Mouse (Mus musculus) heart, embryonic 15.5 days (tissue): ENCODE measurements at regions not wholly inside any gene's neighbourhood (a gene's known extent, or its start where the extent isn't known, plus 50 kb on each side); places are given as distances from the start of the nearest gene placed in this dataset.

Source experiments
- ATAC-seq: fragments of 200-750 bp; cut with Nextera tagmentation; replicated peaks from 2 replicates; pipeline ENCODE4 v1.8.0; 2017; ENCODE audit warnings: low read depth, moderate TSS enrichment; ENCODE audit not compliant: insufficient number of reproducible peaks, insufficient read depth, low FRiP score
- H3K27ac ChIP-seq: fragments of 300-500 bp; sonication (generic); 2 replicates; pipeline ENCODE4 v1.5.1; 2015; ENCODE audit warnings: mild to moderate bottlenecking, inconsistent platforms
- H3K27me3 ChIP-seq: fragments of 300-500 bp; sonication (generic); 2 replicates; pipeline ENCODE4 v1.6.1; 2015; ENCODE audit warnings: inconsistent platforms
- H3K36me3 ChIP-seq: fragments of 300-500 bp; sonication (generic); 2 replicates; pipeline ENCODE4 v1.6.1; 2015; ENCODE audit warnings: mild to moderate bottlenecking, inconsistent platforms
- H3K4me1 ChIP-seq: fragments of 300-500 bp; sonication (generic); replicated peaks from 2 replicates; pipeline ENCODE4 v1.6.1; 2015; ENCODE audit warnings: inconsistent platforms
- H3K4me2 ChIP-seq: fragments of 300-500 bp; sonication (generic); 2 replicates; pipeline ENCODE4 v1.6.1; 2015; ENCODE audit warnings: inconsistent platforms, mild to moderate bottlenecking, moderate library complexity
- H3K4me3 ChIP-seq: fragments of 300-500 bp; sonication (generic); 2 replicates; pipeline ENCODE4 v1.5.1; 2015; ENCODE audit warnings: mild to moderate bottlenecking, inconsistent platforms
- H3K9ac ChIP-seq: fragments of 300-500 bp; sonication (generic); 2 replicates; pipeline ENCODE4 v1.6.1; 2015; ENCODE audit warnings: mild to moderate bottlenecking, inconsistent platforms
- H3K9me3 ChIP-seq: fragments of 300-500 bp; sonication (generic); replicated peaks from 2 replicates; pipeline ENCODE4 v1.6.1; 2016; ENCODE audit warnings: inconsistent platforms
- WGBS: fragments of 180-500 bp; shearing (Covaris S2); methylation state at CpG from one replicate; pipeline ENCODE4 v1.1.7; 2015; ENCODE audit warnings: mixed read lengths; 5-methylcytosine and 5-hydroxymethylcytosine counted together

DNA sequence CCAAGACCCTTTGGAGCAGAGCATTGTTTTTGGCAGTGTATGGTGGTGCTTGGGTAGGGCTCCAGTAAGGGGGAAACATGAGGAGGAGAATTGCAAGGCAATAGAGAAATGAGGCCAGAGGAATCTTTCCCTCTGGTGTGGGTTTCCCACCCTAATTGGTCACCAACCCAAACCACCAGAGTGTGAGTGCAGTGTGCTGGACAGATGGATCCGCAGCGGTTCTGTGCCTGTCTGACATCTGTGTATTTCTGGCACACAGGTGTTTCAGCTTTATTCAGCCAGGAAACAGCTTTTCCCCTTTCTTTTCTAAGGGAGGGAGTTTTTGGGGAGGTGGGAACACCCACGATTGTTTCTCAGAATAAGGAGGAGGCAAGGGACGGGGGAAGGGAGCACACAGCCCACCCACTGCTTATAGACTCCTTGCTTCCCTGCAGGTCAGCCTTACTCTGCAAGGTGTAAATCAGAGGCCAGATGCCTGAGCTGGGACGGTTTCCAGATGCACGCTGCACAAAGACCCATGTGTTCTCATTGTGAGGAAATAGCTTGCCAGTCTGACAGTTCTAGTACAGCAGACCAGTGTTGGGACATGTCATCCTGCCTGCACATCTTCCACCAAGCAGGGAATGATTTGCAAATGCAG is 175.2 kb upstream of the Gypa start:
- 47% methylated on average over 6 of the region's 6 CpGs for WGBS
- ATAC-seq = no peak

DNA sequence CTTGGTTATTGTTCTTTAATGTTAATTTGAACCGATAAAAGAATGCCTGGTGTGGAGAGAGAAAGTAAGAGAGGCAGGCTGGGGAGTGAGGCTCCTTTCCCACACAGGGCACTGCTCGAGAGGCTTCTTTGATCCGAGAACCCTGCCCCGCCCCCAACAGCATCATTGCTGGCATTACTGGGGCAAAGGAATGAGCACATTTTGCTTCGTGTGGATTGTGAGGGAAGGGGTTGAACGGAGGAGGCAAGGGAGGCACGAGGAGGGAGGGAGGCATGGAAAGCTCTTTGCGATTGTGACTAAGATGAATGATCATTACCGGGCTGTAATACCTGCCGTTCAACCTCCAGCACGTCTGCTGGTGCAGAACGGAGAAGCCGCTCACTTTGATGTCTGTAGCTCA is 178.2 kb upstream of the Gypa start:
- H3K4me1 ChIP-seq = peaks cover 15% of the 10 kb centered on the region; the same call in 1 of the 2 replicates
- H3K27ac ChIP-seq = no peak overlapping the region
- no peaks in the 10 kb centered on the region for H3K27me3 ChIP-seq
- no peak; the same call in 1 of the 2 replicates for ATAC-seq
- peak overlapping the region; percentile 56 for H3K4me2 ChIP-seq
- H3K36me3 ChIP-seq = no peaks in the 10 kb centered on the region
- 12% methylated on average over 13 of the region's 13 CpGs for WGBS
- no peak overlapping the region for H3K9ac ChIP-seq
- peak overlapping the region; percentile 30 for H3K4me3 ChIP-seq
- H3K9me3 ChIP-seq = no peaks in the 10 kb centered on the region

More for the DNA sequence above, 175.2 kb upstream of the Gypa start:
- Histone ChIP-seq H3K9me3 (no peaks in the 10 kb centered on the region), H3K27ac (no peak overlapping the region), H3K27me3 (no peaks in the 10 kb centered on the region), H3K4me1 (peaks cover 15% of the 10 kb centered on the region; the same call in 1 of the 2 replicates), H3K4me2 (no peak overlapping the region), H3K36me3 (no peaks in the 10 kb centered on the region), H3K4me3 (no peak overlapping the region), H3K9ac (no peak overlapping the region)

DNA sequence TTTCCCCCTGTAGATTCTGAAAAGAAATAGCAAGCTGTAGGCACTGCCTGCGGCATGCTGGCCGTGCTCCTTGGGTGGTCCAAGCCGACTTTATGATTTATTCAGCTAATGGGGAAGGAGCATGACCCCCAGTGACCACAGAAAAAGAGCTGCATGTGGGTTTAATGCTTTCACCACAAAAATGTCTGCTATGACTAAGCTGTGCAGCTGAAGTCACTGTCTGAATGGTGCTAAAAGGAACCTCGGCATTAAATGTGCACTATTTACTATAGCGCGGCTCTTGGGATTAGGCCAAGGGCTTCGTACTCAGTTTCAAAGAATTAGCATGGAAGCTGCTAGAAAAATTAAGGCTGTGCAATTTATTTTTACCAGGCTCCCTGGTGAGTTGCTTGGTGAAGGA is 178.8 kb upstream of the Gypa start:
- Histone ChIP-seq H3K4me3 (0 out of 2 replicates have a peak overlapping the region, but pooled peaks have one; percentile 12), H3K4me1 (peaks cover 15% of the 10 kb centered on the region; the same call in 1 of the 2 replicates), H3K4me2 (peak overlapping the region; percentile 56), H3K36me3 (no peaks in the 10 kb centered on the region), H3K9me3 (no peaks in the 10 kb centered on the region), H3K27me3 (no peaks in the 10 kb centered on the region), H3K27ac (no peak overlapping the region), H3K9ac (no peak overlapping the region)
- no peak for ATAC-seq
- WGBS = 32% methylated on average over 7 of the region's 7 CpGs

DNA sequence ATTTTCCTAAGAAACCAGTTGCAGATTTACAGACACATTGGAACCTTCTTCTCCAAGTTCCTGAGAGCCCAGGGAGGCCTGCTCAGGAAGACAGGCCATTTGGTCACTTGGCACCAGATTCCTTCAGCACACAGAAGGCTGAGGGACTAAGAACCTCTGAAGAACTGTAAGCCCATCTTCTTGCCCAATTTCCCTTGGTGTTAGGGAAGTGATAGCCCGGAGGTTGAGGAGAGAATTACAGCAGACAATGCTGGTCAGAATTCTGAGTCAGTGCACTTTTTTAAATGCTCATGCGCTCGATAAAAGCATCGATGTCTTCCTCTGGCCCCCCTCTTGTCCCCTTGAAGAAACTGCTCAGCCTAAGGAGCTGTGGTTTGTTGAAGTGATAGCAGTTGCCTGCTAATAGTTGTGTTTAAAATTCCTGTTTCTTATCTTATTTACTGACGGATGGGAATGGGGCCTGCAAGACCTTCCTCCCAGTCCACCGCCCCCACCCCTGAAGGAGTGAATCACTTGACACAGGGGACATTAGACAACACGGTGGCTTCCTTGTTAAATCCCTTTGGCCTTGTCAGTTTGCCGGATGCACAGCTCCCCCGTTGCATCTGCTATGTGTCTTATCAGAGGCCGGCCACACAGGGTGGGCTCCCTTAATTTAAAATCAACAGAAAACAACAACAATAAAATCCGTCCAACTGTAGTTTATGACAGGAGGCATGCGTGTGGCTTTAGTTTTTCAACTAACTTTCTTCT is 179.5 kb upstream of the Gypa start:
- Histone ChIP-seq H3K4me3 (no peak overlapping the region), H3K4me1 (peaks cover 15% of the 10 kb centered on the region; the same call in 1 of the 2 replicates), H3K9ac (no peak overlapping the region), H3K27me3 (no peaks in the 10 kb centered on the region), H3K4me2 (no peak overlapping the region), H3K9me3 (no peaks in the 10 kb centered on the region), H3K36me3 (no peaks in the 10 kb centered on the region), H3K27ac (no peak overlapping the region)
- 34% methylated on average over 12 of the region's 12 CpGs for WGBS
- ATAC-seq = no peak

DNA sequence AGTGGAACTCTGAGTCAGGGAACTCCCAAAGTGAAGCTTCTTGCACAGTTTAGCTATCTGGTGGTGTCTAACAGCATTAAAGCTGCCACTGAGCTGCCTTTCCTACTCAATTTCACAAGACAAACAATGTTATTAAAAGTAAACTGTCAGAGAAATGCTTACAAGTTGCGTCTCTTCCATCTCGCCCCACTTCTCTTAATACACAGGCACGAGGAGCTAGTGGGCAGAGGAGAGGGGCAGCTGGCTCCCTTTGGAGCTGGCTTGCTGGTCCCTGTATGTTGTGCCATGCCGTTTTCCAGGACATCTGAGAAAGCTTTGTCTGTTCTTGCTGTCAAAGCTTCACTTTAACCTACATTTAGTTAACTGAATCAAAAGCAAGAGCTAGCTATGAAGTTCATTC is 185.8 kb upstream of the Gypa start:
- H3K4me3 ChIP-seq = no peak overlapping the region
- no peak overlapping the region for H3K27ac ChIP-seq
- no peak overlapping the region for H3K4me2 ChIP-seq
- H3K36me3 ChIP-seq = no peaks in the 10 kb centered on the region
- no peaks in the 10 kb centered on the region for H3K27me3 ChIP-seq
- WGBS = 69% methylated on average over 4 of the region's 4 CpGs
- no peak for ATAC-seq
- no peak overlapping the region for H3K9ac ChIP-seq
- H3K4me1 ChIP-seq = no peaks in the 10 kb centered on the region
- H3K9me3 ChIP-seq = no peaks in the 10 kb centered on the region

DNA sequence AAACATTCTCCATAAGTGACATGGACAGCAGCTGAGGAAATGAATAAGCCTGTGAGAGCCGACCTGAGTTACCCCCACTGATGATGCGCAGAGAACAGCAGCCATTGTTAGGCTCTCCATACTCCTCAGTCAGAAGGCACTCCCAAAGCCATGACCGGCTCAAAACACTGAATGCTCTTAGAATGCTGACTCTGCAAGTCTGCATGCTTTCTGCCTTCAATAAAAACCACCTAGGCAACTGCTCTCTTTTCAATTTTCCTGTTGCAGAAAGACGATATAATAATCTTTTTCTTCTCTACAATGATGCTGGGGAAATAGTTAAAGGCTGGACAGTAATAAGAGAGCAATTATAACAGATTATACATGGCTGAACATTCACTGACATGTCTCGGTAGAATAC is 195.0 kb upstream of the Gypa start:
- Histone ChIP-seq H3K4me3 (no peak overlapping the region), H3K27ac (no peak overlapping the region), H3K36me3 (no peaks in the 10 kb centered on the region), H3K4me2 (no peak overlapping the region), H3K9ac (no peak overlapping the region), H3K27me3 (no peaks in the 10 kb centered on the region), H3K4me1 (no peaks in the 10 kb centered on the region), H3K9me3 (no peaks in the 10 kb centered on the region)
- 70% methylated on average over 5 of the region's 5 CpGs for WGBS
- no peak for ATAC-seq

DNA sequence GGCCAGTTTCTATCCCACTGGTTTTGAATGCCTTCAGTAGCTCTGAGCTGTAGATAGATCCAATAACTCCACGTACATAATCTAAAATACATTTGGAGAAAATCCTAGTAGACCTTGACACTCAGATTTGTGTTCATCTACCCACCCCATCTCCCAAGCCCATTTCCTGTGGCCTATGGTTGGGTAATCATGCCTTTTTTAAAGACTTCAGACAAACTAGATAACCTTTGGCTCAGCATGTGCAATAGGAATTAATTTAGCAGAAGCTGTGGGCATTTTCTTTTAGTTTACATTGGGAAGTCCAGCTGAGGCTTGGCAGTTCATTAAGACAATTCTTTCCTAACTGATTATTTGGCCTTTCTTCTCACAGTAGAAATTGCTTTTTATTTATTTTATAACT is 203.3 kb upstream of the Gypa start:
- Histone ChIP-seq H3K4me1 (no peaks in the 10 kb centered on the region), H3K4me2 (no peak overlapping the region), H3K27ac (no peak overlapping the region), H3K27me3 (no peaks in the 10 kb centered on the region), H3K9me3 (no peaks in the 10 kb centered on the region), H3K36me3 (no peaks in the 10 kb centered on the region), H3K9ac (no peak overlapping the region), H3K4me3 (no peak overlapping the region)
- no peak for ATAC-seq
- WGBS = 86% methylated on average over 1 of the region's 1 CpGs

DNA sequence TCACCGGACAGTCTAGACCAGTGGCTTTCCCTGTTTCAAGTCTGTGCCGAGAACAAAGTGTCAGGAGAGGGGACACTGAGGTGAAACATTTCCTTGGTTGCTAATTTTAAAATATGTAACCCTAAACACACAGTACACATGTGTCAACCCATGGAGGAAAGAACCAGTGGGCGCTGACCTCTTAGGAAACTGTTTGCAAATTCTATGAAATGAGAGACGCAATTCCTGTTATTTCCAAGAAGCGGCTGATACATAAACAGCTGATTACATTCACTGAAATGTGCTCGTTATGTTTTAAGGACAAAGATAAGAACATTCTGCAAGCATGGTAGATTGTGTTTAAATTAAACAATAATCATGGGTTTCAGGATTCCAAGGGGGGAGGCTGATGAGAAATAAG is 204.3 kb upstream of the Gypa start:
- Histone ChIP-seq H3K9ac (no peak overlapping the region), H3K4me3 (no peak overlapping the region), H3K27me3 (no peaks in the 10 kb centered on the region), H3K4me1 (no peaks in the 10 kb centered on the region), H3K27ac (no peak overlapping the region), H3K36me3 (no peaks in the 10 kb centered on the region), H3K9me3 (no peaks in the 10 kb centered on the region), H3K4me2 (no peak overlapping the region)
- WGBS = 67% methylated on average over 6 of the region's 6 CpGs
- no peak for ATAC-seq

DNA sequence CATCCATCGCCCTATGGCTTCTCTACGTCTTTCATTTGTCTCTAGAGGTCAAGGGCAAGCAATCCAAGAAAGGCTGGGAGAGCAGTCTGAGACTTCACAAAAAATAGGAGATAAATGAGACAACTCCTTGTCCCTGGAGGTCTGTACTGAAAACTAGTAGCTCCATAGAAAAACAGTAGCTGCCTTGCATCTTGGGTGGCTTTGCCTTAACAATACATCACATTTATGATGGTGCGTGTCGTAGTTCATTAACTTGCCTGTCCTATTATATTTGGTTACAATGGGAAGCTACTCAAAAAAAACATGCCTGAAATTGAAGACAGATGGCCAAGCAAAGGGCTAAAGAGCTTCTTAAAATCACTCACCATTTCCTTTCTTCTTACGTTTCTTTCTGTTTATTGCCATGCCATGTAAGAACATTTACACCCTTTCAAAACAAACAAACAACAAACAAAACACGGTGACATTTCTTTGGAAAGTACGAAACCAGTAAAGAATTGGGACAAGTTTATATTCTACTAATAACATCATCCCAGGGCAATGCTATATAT is 211.2 kb upstream of the Hhip start:
- no peaks in the 10 kb centered on the region for H3K27me3 ChIP-seq
- ATAC-seq = no peak
- no peaks in the 10 kb centered on the region for H3K4me1 ChIP-seq
- no peak overlapping the region for H3K4me2 ChIP-seq
- H3K27ac ChIP-seq = no peak overlapping the region
- no peaks in the 10 kb centered on the region for H3K9me3 ChIP-seq
- no peak overlapping the region for H3K9ac ChIP-seq
- WGBS = 80% methylated on average over 7 of the region's 7 CpGs
- H3K4me3 ChIP-seq = no peak overlapping the region
- no peaks in the 10 kb centered on the region for H3K36me3 ChIP-seq

DNA sequence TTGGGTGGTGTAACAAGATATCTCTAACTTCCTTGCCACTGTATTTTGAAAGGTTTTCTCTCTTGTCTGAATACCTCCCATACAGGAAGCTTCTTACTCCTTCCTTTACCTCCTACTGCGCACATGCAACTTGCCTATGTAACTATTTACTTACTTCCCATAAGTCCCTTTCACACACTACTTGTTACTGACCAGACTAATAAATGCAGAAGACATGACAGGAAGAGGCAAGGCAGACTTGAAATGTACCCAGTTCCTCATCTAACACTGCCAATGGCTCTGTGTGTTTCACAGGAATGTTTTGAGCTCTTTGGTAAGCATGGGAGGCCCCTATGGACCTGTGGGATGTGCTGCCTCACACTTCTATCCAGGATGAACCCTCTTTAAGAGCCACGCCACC is 207.1 kb upstream of the Hhip start:
- Histone ChIP-seq H3K27ac (no peak overlapping the region), H3K9ac (no peak overlapping the region), H3K27me3 (no peaks in the 10 kb centered on the region), H3K4me1 (no peaks in the 10 kb centered on the region), H3K36me3 (no peaks in the 10 kb centered on the region), H3K4me3 (no peak overlapping the region), H3K9me3 (no peaks in the 10 kb centered on the region), H3K4me2 (no peak overlapping the region)
- no peak for ATAC-seq
- WGBS = 82% methylated on average over 2 of the region's 2 CpGs

DNA sequence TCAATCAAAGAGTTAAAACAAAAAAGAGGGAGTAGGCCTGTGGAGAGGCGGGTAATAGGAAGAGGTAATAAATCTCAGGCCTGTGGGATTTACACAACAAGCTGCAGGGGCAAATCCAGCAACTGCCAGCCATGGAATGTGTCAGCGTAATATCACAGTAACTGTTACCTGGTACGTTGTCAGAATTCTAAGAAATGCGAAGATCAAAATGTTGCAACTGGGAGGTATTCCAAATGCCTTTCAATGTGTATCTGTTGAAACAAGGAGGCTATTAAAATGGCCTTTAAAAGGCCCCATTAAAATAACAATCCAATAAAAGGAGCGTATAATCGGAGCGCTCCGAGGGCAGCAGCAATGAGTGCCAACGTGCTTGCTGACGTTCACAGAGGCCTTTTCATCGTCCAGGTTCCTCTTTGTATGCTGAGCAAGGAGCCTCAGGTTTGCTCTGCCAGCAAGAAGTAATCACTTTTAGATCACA is 205.7 kb upstream of the Hhip start:
- ATAC-seq = no peak
- H3K27me3 ChIP-seq = no peaks in the 10 kb centered on the region
- WGBS = 70% methylated on average over 11 of the region's 11 CpGs
- no peak overlapping the region for H3K4me2 ChIP-seq
- H3K4me3 ChIP-seq = no peak overlapping the region
- no peaks in the 10 kb centered on the region for H3K9me3 ChIP-seq
- no peak overlapping the region for H3K9ac ChIP-seq
- no peaks in the 10 kb centered on the region for H3K4me1 ChIP-seq
- no peaks in the 10 kb centered on the region for H3K36me3 ChIP-seq
- no peak overlapping the region for H3K27ac ChIP-seq
